Mouse (Mus musculus): ENCODE measurements around the gene Gm20388.

DNA sequence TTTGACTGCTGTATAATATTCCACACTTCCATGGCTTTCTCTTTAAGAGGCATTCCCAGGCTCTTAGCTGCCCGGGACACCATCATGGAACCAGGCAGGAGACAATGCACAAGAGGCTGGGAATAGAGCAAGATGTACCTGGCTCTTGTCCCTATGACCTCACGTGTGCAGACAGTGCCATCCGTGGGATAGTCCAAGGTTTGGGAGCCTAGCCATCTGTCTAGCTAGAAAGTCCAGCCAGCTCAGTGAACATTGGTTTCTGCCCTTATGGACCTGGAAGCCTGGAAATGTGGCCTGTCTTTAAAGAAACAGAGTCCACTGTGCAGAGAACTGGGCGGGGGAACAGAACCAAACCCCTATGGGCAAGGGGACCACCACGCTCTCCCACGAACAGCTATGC is 107.1 kb downstream of the Gm20388 start:
- TF ChIP-seq POLR2A (IDR thresholded peaks at IDR 0.05; ENCODE audit: borderline replicate concordance, extremely low read depth, insufficient read depth, insufficient read length, poor library complexity, severe bottlenecking) (no peak), CTCF (IDR thresholded peaks at IDR 0.05; ENCODE audit: borderline replicate concordance, extremely low read depth, insufficient read depth, insufficient read length) (no peak)

Data from brain, embryonic 14.5 days (tissue).